Mouse (Mus musculus) spleen, adult 2 months (tissue): ENCODE results near the gene Fnip2.

Experiments used
- CTCF ChIP-seq: fragments of 200-500 bp; IDR thresholded peaks from 2 replicates; pipeline ENCODE4 v1.5.1; 2011; ENCODE audit warnings: mild to moderate bottlenecking, inconsistent platforms; ENCODE audit not compliant: insufficient read depth, insufficient read length, insufficient replicate concordance; ENCODE audit errors: extremely low read depth
- POLR2A ChIP-seq: fragments of 200-500 bp; IDR thresholded peaks from 2 replicates; pipeline ENCODE4 v1.6.1; 2011; ENCODE audit warnings: low read depth, low read length, inconsistent platforms

- TF ChIP-seq POLR2A (no peak), CTCF (no peak)
These were observed 30.6 kb downstream of the Fnip2 start for GRCm38 (mm10) chr3:79537023-79537422.
